Mouse (Mus musculus) myocyte (in vitro differentiated cells): ENCODE measurements around the gene Timm13. TPM values are rescaled to one million over a fixed set of nuclear protein-coding genes. Genes with fewer than 3 reads are reported as not detected.

Experiments used
- H3K27me3 ChIP-seq: one replicate; pipeline ENCODE4 v1.6.1; 2011; ENCODE audit not compliant: control insufficient read depth, insufficient read depth, insufficient read length
- H3K36me3 ChIP-seq: one replicate; pipeline ENCODE4 v1.6.1; 2011; ENCODE audit not compliant: control insufficient read depth, insufficient read depth
- H3K4me2 ChIP-seq: one replicate; pipeline ENCODE4 v1.6.1; 2011; ENCODE audit warnings: low read depth, control low read depth
- H3K4me3 ChIP-seq: one replicate; pipeline ENCODE4 v1.5.1; 2011; ENCODE audit warnings: mild to moderate bottlenecking, control low read depth, moderate library complexity
- H3K79me2 ChIP-seq: one replicate; pipeline ENCODE4 v1.6.1; 2011; ENCODE audit not compliant: control insufficient read depth, insufficient read depth
- H3ac ChIP-seq: one replicate; pipeline ENCODE4 v1.6.1; 2011; ENCODE audit not compliant: control insufficient read depth, insufficient read length
- CEBPB ChIP-seq: IDR thresholded peaks from 2 replicates; pipeline ENCODE4 v1.6.1; 2011; ENCODE audit warnings: mild to moderate bottlenecking, moderate library complexity; ENCODE audit not compliant: poor library complexity, insufficient read depth, severe bottlenecking
- E2F4 ChIP-seq: IDR thresholded peaks from one replicate; pipeline ENCODE4 v1.6.1; 2011; ENCODE audit warnings: mild to moderate bottlenecking, control low read depth, moderate library complexity; ENCODE audit not compliant: insufficient read depth
- MAX ChIP-seq: IDR thresholded peaks from one replicate; pipeline ENCODE4 v1.6.1; 2011; ENCODE audit warnings: low read depth, mild to moderate bottlenecking, control low read depth
- MYOD1 ChIP-seq, 3 experiments: IDR thresholded peaks; one replicate each; pipeline ENCODE4 v1.6.1; 2011; ENCODE audit warnings: control low read depth in 2 of 3, low read depth in 2 of 3, mild to moderate bottlenecking in 2 of 3, moderate library complexity in 1 of 3; ENCODE audit not compliant: insufficient read length in 2 of 3, control insufficient read depth in 1 of 3
- MYOG ChIP-seq, 3 experiments: IDR thresholded peaks; one replicate each; pipeline ENCODE4 v1.6.1; 2011; ENCODE audit warnings: control low read depth in 2 of 3, low read depth in 2 of 3, mild to moderate bottlenecking in 2 of 3; ENCODE audit not compliant: insufficient read length in 2 of 3, control insufficient read depth in 1 of 3, insufficient read depth in 1 of 3
- POLR2A ChIP-seq: IDR thresholded peaks from one replicate; pipeline ENCODE4 v1.6.1; 2011; ENCODE audit warnings: low read depth, mild to moderate bottlenecking, control low read depth, moderate library complexity; ENCODE audit not compliant: insufficient read length
- POLR2AphosphoS2 ChIP-seq: IDR thresholded peaks from one replicate; pipeline ENCODE4 v1.6.1; 2011; ENCODE audit warnings: low read depth, control low read depth; ENCODE audit not compliant: insufficient read length
- REST ChIP-seq: IDR thresholded peaks from one replicate; pipeline ENCODE4 v1.6.1; 2011; ENCODE audit warnings: mild to moderate bottlenecking, control low read depth, moderate library complexity; ENCODE audit not compliant: insufficient read depth, insufficient read length
- SRF ChIP-seq: IDR thresholded peaks from one replicate; pipeline ENCODE4 v1.6.1; 2011; ENCODE audit warnings: low read depth; ENCODE audit not compliant: control insufficient read depth, insufficient read length
- TCF12 ChIP-seq: IDR thresholded peaks from one replicate; pipeline ENCODE4 v1.6.1; 2011; ENCODE audit warnings: mild to moderate bottlenecking, control low read depth; ENCODE audit not compliant: poor library complexity, insufficient read depth, severe bottlenecking
- TCF3 ChIP-seq: IDR thresholded peaks from one replicate; pipeline ENCODE4 v1.6.1; 2011; ENCODE audit warnings: low read depth, control low read depth; ENCODE audit not compliant: insufficient read length
- USF1 ChIP-seq: IDR thresholded peaks from one replicate; pipeline ENCODE4 v1.6.1; 2011; ENCODE audit warnings: low read depth, mild to moderate bottlenecking, control low read depth, moderate library complexity
- polyA plus RNA-seq: library from polyadenylated mRNA; unstranded; fragments of >200 nt; fragmentation: generic; extraction: Trizol; gene quantifications from one replicate; pipeline ENCODE4 v1.2.1, GENCODE M21; 2012; ENCODE audit warnings: missing spikeins

Timm13 gene
- polyA plus RNA-seq, 1 experiment, result 225 TPM

GRCm38 (mm10) chr10:80871581-80871980 is 29.2 kb downstream of the Timm13 start, which contains the start of gene Tmprss9:
Gene Tmprss9, plus strand, starts transcription at chr10:80871848.
- Histone ChIP-seq H3K4me3 (no peak within 1 kb of the TSS), H3K27me3 (peaks cover 12% of the 10 kb centered on the region), H3K36me3 (no peaks in the 10 kb centered on the region), H3K79me2 (no peaks in the 10 kb centered on the region), H3ac (no peak within 1 kb of the TSS), H3K4me2 (no peak within 1 kb of the TSS)
- TF ChIP-seq CEBPB (no peak), E2F4 (no peak), REST (no peak), USF1 (no peak)

- H3K4me3 ChIP-seq, result no peak overlapping the region
- no peak overlapping the region for H3K4me2 ChIP-seq
- H3K27me3 ChIP-seq, result peaks cover 12% of the 10 kb centered on the region
- H3ac ChIP-seq, result no peak overlapping the region
- no peaks in the 10 kb centered on the region for H3K36me3 ChIP-seq
- no peak for TF ChIP-seq MYOG (IDR thresholded peaks at IDR 0.05; ENCODE audit: control insufficient read depth in 1 of 3, insufficient read depth in 1 of 3, insufficient read length in 2 of 3, low read depth in 2 of 3)
- TF ChIP-seq CEBPB, result no peak
- TF ChIP-seq MYOD1 (IDR thresholded peaks at IDR 0.05; ENCODE audit: control insufficient read depth in 1 of 3, insufficient read length in 2 of 3, low read depth in 2 of 3), result no peak
- TF ChIP-seq E2F4, result no peak
- TF ChIP-seq POLR2AphosphoS2, result no peak
- no peak for TF ChIP-seq MAX
- TF ChIP-seq SRF, result no peak
- TF ChIP-seq TCF12, result no peak
- no peak for TF ChIP-seq REST
- TF ChIP-seq TCF3, result no peak
- TF ChIP-seq USF1, result no peak
- no peaks in the 10 kb centered on the region for H3K79me2 ChIP-seq
These were observed 29.8 kb downstream of the Timm13 start for GRCm38 (mm10) chr10:80870993-80871392.

GRCm38 (mm10) chr10:80864446-80864845 is 36.3 kb downstream of the Timm13 start:
- H3K4me3 ChIP-seq, result no peak overlapping the region
- H3K27me3 ChIP-seq, result no peaks in the 10 kb centered on the region
- H3K4me2 ChIP-seq, result no peak overlapping the region
- TF ChIP-seq TCF12 (no peak), CEBPB (no peak), E2F4 (no peak), MYOD1 (IDR thresholded peaks at IDR 0.05; ENCODE audit: control insufficient read depth in 1 of 3, insufficient read length in 2 of 3, low read depth in 2 of 3) (no peak), REST (no peak), MYOG (IDR thresholded peaks at IDR 0.05; ENCODE audit: control insufficient read depth in 1 of 3, insufficient read depth in 1 of 3, insufficient read length in 2 of 3, low read depth in 2 of 3) (no peak), MAX (no peak), POLR2AphosphoS2 (no peak), TCF3 (no peak)
- H3K36me3 ChIP-seq, result no peaks in the 10 kb centered on the region
- H3K79me2 ChIP-seq, result no peaks in the 10 kb centered on the region
- no peak overlapping the region for H3ac ChIP-seq

GRCm38 (mm10) chr10:80862305-80862704 is 38.5 kb downstream of the Timm13 start:
- H3ac ChIP-seq, result no peak overlapping the region

GRCm38 (mm10) chr10:80858350-80858935 is 42.3 kb downstream of the Timm13 start:
- Histone ChIP-seq H3K36me3 (no peaks in the 10 kb centered on the region), H3K27me3 (no peaks in the 10 kb centered on the region), H3K79me2 (peaks cover 24% of the 10 kb centered on the region), H3K4me2 (no peak overlapping the region), H3K4me3 (no peak overlapping the region), H3ac (no peak overlapping the region)
- TF ChIP-seq USF1 (no peak), CEBPB (no peak), POLR2A (no peak), E2F4 (no peak)

More at GRCm38 (mm10) chr10:80862305-80862704, 38.5 kb downstream of the Timm13 start:
- H3K4me3 ChIP-seq, result no peak overlapping the region
- no peaks in the 10 kb centered on the region for H3K36me3 ChIP-seq
- TF ChIP-seq TCF3 (no peak), POLR2A (no peak), MYOD1 (IDR thresholded peaks at IDR 0.05; ENCODE audit: control insufficient read depth in 1 of 3, insufficient read length in 2 of 3, low read depth in 2 of 3) (no peak), MAX (no peak), TCF12 (no peak), MYOG (IDR thresholded peaks at IDR 0.05; ENCODE audit: control insufficient read depth in 1 of 3, insufficient read depth in 1 of 3, insufficient read length in 2 of 3, low read depth in 2 of 3) (no peak)
- H3K79me2 ChIP-seq, result peaks cover 2% of the 10 kb centered on the region
- H3K4me2 ChIP-seq, result no peak overlapping the region
- no peaks in the 10 kb centered on the region for H3K27me3 ChIP-seq
